Mouse (Mus musculus) heart, adult 11 months (tissue): ENCODE results near the gene Atp13a1.
A peak's percentile ranks its signal among the peaks of the same experiment; 100 is the strongest.

Experiments used
- DNase-seq: peaks from one replicate; pipeline ENCODE4 v3.0.0; 2022

Gene Atp13a1

DNA sequence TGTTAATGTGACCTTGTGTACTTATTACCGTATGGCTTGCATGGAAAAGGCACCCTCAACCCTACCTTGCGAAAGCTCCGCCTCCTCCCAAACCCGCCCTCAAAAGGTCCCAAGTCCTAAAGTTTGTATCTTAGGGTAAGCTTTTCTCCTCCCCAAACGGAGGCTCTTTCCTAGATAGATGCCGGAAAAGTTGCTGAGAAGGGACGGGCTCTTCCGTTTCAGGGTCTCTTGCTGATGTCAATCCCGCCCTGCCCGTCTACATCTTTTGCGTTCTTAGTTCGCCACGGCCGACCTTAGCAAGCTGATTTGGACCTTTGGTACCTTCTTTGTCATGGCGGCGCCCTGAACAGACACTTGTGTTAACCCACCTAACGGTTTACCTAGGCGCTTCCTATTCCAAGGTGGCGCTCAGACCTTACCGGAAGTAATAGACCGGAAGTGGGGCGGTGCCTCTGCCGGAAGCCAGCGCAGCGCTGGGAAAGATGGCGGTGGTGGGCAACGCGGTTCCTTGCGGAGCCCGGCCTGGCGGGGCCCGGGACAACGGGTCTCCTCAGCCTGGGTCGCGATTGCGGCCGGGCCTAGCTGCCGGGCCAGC, at the start of gene Atp13a1, which contains the start of gene Zfp866:
Gene Atp13a1, plus strand, starts transcription at position 391 of the 595 bp plus-strand sequence.
Gene Zfp866, minus strand, starts transcription at position 406 of the 595 bp plus-strand sequence.
- peak; percentile 98 for DNase-seq

DNA sequence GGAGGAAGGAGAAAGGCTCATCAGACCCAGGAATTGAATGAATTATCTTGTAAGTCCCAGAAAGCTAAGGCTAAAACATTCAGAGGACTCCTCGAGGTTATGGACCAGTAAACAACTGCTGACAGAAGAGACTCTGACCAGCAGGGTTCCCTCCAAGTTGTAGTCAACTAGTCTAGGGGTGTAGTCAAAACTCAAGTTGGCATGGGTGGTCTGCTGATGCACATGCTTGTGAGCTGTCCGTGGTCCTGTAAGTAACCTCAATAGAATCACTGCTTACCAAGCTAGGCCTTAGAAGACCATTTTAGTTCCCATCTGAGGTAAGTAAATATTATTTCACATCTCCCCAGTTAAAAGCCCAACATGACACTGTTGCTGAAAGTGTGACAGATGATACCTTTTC, 49.7 kb upstream of the Atp13a1 start:
- DNase-seq: peak; percentile 52

DNA sequence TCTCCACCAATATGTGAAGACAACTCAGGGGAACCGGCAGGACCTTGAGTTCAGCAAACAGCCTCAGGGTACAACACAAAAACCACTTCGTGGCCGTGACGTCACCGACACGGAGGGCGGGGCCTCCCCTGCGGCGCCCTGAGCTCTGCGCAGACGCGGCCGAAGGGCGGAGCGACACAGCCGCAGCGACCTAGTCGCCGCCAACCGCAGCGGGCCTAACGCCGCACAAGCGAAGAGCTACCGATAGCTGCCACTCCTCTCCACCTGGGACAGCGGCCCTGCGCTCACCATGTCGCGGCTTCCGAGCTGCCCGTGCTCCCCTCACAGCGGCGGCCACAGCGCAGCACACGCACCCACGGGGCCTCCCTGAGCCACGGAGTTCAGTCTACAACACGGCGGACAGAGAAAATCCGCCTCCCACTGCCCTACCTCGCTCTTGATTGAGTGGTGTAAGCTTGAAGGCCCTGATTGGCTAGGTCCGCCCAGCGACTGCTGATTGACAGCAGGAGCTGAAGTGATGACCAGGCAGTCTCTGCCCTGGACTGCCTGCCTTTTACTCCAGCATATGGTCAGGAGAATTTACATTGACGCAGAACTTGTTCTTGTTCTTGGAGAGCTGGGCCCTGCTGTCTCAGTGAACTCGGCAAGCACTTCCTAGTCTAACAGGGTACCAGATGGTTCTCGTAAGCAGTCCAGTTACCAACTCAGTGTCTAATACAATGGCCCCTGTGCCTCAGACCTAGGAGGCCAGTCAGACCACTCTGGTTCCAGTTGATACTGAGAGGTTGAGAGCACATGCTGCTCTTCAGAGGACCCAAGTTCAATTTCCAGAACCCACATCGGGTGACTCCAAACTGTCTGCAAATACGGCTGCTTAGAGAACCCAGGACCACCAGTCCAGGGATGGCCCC, 41.2 kb upstream of the Atp13a1 start, which contains the start of gene Zfp963:
Gene Zfp963, minus strand, starts transcription at position 427 of the 911 bp plus-strand sequence.
- DNase-seq: peak; percentile 100

DNA sequence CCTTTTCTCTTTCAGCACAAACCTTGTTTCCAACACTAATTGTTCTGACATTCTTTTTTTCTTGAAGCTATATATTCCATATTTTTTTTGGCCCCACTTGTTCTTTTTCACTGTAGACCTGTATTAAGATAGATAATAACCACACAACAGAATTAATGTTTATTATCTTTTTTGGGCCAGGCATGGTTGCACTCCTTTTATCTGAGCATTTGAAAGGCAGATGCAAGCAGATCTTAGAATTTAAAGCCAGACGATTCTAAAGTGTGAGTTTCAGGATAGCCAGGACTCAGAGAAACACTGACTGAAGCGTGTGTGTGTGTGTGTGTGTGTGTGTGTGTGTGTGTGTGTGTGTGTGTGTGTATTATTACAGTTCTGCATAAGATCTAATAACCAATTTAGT, 38.5 kb upstream of the Atp13a1 start:
- DNase-seq: no peak

DNA sequence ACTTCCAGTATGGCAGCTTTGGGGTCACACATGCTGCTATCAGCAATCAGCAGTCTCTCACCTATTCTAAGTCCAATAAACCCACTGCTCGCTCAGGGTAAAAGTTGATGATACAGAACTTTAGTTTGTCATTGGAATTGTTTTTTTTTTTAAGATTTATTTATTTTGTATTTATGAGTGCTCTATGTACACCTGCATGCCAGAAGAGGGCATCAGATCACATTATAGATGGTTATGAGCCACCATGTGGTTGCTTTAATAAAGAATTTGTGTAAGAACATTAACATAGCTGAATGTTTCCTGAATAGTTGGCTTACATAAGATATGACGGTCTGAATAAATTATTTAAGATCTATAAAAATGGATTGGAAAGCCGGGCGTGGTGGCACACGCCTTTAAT, 32.6 kb upstream of the Atp13a1 start:
- no peak for DNase-seq

DNA sequence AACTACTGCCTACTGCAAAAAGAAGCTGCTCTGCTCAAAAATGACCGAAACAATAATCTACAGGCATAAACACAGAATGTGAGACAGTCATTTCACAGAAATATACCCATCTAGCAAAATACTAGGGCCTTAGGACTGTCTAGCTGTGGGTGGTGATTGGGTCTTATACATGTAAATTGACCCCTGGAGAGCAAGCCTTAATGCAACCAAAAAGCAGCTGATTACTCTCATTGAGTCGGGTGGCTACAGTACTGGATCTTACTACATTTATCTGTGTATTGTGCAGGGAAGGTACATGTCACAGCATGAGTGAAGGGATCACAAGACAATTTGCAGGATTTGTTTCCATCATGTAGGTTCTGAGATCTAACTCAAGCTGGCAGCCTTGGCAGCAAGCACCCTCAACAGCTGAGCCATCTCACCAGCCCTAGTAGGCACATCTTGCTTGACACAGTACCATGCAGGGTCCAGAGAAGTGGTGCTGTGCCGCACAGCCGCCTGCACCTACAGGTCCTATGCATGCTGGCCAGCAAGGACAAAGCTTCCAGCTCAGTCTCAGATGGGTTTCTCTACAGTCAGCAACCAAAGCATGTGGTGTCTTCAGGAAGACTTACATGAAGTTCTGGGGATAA, 29.0 kb upstream of the Atp13a1 start:
- peak; percentile 76 for DNase-seq

DNA sequence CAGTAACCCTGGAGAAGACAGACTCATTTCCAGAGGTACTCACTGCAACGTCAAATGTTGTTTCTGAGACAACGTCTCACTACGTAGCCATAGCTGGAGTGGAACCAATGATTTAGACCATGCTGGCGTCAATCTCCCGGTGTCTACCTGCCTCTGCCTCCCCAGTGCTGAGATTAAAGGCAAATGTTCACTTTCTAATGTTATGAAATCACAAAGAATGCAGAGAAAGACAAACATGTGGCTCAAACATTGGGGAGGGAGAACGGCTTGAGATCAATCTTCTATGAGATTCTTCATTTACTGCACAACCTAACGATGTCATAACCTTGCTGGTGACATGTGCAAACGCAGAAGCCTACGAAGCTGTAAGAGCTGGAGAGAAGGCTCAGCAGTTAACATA, 19.7 kb upstream of the Atp13a1 start:
- DNase-seq: peak; percentile 62

DNA sequence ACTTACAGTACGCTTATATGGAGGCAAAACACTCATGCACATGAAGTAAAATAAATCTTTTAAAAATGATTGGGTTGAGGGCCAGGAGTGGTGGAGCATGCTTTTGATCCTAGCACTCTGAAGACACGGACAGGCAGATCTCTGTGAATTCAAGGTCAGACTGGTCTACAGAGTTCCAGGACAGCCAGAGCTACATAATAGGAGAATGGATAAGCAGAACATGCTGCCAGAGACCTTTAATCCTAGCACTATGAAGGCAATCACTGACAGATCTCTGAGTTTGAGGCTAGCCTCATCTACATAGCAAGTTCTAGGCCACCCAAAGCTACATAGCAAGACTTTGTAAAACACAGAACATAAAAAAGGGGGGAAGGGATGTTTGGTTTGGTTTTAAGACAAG, 18.9 kb upstream of the Atp13a1 start:
- DNase-seq: peak; percentile 62

DNA sequence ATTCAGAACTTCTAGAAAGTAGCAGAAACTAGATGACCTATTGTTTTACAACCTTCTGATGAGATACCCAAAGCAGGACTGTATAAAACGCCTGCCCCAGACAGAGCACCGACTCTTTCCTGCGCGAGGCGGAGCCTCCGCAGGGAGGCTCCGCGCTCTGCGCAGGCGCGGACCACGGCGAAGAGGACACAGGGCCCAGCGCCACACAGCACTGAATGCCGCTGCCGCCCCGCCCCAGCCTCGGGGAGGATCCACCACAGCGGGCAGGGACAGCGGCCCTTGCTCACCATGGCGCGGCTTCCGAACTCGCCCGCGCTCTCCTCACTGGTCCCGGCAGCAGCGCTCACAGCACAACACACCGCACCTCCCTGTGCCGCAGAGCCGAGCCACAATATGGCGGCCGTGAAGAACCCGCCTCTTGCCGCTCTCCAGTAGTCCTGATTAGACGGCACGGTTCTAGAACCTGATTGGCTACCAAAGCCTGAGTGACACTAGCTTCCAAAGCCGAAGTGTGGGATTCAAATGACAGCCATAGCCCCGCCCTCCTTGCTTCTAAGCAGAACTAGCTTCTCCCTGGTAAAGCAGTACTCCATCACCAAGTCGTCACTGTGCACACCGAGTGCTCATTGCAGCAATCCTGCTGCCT, 16.3 kb upstream of the Atp13a1 start, which contains the start of gene Gm20422:
Gene Gm20422, minus strand, starts transcription at position 384 of the 646 bp plus-strand sequence.
- DNase-seq: peak; percentile 99

DNA sequence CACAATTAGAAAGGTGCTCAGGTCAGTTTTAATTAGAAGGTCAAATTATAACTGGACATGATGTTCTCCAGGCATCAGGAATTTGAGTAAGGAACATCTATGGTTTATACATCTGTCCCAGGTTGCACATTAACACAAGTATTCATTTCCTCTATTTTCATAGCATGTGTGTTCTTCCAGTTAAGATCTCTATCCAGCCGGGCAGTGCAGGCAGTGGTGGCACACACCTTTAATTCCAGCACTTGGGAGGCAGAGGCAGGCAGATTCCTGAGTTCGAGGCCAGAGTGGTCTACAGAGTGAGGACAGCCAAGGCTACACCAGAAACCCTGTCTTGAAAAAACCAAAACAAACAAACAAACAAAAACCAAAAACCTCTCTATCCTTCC, 15.8 kb upstream of the Atp13a1 start:
- DNase-seq: no peak

DNA sequence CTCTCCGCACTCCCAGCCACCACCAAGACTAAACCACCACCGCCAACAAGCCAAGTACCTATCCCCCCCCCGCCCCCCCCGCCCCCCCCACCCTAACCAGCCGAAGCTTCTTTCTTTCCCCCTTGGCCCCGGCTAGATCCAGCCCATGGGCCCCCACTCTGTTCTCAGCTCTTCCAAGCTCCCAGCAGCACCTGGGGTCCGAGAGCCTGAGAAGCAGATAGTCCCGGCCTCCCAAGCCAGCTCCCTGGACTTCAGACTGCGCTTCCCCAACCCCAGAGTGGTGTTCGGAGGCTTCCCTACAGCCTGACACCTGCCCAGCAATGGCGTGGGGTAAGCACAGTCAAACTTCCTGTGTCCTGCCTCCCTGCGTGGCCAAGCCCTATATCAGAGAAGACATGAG, 13.9 kb upstream of the Atp13a1 start:
- DNase-seq: peak; percentile 79

DNA sequence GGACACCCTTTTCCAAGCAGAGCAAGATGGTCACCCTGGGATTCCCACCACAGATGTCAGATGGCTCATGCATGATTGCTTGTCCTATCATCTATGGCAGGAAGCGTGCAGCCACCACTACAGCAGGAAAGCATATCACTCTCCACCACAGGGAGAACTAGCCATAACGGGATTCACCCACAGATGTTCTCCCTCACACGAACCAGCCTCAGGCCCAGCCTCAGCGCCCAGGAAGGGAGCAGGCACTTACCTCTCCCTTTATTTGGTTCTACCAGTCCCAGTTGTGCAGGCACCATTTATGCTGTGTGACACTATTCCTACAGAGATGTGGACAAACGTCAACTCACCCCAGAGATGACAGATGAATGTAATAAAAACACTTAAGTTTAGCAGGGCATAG, 1.9 kb upstream of the Atp13a1 start:
- peak; percentile 69 for DNase-seq

DNA sequence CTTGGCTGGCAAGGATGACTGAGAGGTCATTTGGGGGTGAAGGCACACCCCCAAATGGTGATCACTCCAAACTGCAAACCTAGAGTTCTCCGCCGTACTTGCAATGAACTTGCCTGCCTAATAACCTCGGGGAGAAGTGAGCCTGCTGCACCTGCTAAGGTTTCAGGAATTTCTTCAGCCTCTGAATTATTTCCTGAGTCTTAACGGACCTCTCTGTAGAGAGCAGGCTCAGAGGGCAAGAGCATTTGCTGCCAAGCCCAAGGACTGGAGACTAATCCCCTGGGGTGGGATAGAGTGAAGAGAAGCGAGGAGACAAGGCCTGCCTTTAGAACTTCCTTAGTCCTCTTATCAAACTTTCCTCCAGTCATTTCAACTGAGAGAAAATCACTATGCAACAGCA, 1.2 kb upstream of the Atp13a1 start:
- DNase-seq: peak; percentile 71

DNA sequence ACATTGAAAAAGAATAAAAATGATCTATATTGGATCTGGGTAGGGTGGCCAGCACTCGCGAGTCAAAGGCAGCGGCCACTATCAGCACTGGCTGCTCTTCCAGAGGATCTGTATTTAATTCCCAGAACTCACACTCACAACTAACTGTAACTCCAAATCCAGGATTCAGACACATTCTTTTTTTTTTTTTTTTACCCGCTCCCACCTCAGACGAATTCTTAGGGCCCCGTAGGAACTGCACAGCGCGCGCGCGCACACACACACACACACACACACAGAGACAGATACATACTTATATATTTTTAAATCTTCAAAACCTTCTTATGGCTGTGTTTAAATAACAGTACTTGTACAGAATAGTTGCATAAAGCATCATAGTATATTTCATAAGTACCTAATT, 599 bp upstream of the Atp13a1 start:
- DNase-seq: peak; percentile 66

DNA sequence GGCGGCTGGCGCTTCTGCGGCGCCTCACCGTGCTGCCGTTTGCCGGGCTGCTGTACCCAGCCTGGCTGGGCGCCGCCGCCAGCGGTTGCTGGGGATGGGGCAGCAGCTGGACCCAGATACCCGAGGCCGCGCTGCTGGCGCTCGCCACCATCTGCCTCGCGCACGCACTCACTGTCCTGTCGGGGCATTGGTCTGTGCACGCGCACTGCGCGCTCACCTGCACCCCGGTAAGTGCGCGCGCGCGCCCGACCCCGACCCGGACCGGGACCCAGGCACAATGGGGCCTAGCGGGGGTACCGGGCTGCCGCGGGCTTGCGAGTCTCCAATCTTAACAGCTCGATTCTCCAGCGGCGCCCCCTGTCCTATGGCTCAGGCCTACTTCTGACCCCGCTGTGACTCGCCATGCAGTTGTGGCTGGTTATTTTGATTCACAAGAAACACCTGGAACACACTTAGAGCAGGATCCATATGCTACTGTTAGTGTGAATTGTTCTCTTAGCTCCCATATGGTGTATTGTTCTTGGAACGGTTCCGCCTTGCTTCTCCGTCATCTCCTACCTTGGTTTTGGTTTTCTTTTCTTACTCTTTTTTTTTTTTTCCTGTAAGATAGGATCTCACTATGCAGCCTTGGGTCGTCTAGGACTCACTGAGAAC, 579 bp downstream of the Atp13a1 start:
- peak; percentile 96 for DNase-seq

DNA sequence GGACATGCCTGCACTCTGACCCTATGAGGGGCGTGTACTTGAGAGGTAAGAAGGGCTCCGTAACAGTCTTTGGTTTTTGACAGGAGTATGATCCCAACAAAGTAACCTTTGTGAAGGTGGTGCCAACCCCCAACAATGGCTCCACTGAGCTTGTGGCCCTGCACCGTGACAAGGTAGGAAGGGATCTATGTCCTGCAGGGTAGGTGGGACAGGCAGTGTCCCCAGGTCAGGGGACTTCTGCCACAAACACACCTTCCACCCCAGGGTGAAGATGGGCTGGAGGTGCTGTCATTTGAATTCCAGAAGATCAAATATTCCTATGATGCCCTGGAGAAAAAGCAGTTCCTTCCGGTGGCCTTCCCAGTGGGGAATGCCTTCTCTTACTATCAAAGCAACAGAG, 2.7 kb downstream of the Atp13a1 start:
- DNase-seq: peak; percentile 72

DNA sequence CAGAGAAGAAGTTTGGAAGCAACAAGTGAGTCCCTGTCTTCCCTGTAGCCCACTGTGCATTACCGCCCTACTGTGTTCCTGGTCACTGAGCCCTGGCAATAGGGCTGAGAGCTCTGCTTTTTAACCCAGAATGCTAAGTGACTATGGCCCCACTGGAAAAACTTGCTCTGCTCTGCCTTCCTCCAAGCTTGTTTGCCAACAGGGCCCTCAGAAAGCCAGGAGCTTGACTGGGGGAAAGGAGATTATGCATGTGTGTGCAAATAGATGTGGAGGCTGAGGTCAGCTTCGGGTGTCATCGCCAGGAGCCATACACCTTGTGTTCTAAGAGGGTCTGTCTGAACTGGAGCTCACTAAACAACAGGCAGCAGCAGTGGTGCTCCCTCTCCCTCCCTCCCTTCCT, 3.1 kb downstream of the Atp13a1 start:
- DNase-seq: peak; percentile 82

DNA sequence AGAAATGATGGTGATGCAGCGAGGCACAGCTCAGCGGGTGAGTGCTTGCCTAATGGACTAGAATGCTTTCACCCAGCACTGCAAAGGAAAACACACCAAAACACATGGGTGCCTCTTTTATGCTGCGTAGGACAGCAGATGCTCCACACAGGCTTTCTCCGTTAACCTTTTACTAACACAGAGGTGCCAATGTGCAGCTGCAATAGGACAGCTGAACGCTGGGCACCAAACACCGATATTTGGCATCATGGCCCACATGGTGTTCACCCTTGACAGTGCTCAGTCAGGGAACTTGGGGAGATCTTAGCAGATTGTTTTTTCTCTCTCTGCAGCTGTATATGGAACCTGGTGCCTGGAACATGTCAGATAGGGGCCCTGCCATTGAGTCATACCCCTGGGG, 3.9 kb downstream of the Atp13a1 start:
- peak; percentile 68 for DNase-seq

DNA sequence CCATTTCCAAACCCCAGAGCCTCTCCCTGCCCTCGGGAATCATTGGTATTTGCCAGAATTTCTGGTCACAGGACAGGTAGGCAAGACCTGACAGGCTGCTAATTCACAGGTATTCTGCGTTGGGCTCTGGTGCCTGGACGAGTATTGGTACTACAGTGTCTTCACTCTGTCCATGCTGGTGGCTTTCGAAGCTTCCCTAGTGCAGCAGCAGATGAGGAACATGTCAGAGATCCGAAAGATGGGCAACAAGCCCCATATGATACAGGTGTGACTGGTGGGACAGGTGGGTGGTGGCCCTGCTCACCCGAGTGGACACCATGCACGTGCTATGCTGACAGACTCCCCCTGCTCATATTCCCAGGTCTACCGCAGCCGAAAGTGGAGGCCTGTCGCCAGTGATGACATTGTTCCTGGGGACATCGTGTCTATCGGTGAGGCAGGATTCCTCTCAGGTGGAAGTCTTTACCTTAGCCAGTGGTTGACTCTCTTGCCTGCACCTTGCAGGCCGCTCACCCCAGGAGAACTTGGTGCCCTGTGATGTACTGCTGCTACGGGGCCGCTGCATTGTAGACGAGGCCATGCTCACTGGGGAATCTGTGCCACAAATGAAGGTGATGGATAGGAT, 5.9 kb downstream of the Atp13a1 start:
- DNase-seq: peak; percentile 83

DNA sequence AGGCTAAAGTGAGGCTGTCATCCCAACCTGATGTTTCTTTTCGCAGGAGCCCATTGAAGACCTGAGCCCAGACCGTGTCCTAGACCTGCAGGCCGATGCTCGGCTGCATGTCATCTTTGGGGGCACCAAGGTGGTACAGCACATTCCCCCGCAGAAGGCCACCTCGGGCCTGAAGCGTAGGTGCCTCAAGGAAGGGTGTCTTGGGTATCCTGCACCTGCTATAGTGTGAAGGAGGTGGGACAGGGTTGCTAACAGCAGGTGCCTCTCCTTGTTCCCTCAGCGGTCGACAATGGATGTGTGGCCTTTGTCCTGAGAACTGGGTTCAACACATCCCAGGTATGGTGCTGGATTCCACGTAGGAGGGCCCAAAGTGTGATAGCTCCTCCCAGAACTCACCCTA, 6.7 kb downstream of the Atp13a1 start:
- peak; percentile 70 for DNase-seq

DNA sequence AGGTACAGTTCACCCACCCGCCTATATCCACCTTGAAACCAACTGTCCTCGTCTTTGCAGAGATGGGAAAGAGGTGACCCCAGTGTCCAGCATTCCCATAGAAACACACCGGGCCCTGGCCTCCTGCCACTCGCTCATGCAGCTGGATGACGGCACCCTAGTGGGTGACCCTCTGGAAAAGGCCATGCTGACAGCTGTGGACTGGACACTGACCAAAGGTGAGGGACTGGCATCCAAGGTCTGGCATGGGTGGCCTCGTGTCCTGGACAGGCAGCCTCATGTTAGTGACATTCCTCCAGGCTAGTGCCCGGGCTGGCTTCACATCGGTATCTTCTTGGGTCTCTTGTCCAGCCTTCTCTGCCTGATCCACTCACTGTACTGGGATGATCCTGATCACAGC, 8.3 kb downstream of the Atp13a1 start:
- DNase-seq: peak; percentile 81

DNA sequence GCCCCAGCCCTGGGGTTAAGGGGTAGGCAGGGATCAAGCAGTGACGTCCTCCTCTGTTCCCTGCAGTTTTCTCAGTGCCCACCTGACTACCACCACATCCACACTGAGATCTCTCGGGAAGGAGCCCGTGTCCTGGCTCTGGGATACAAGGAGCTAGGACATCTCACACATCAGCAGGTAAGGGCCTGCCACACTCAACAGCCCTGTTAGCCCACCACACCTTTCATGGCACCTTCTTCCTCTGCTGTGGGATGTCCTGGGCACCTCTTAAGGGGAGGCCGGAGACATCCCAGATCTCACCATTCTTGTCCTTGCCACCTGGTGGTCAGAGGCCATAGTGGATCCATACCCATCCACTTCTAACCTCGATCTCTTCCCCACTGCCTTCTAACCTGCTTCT, 9.0 kb downstream of the Atp13a1 start:
- peak; percentile 78 for DNase-seq
